Mouse (Mus musculus) neutrophil, adult 83 days (primary cell): ENCODE measurements around the gene Tspan31. TPM values are rescaled to one million over a fixed set of nuclear protein-coding genes. Genes with fewer than 3 reads are reported as not detected.

Source experiments
- total RNA-seq, 2 experiments: library from RNA; stranded (reverse); gene quantifications; one replicate each; pipeline ENCODE4 v1.2.4; 2023

Gene Tspan31
- total RNA-seq, result 10 to 100 TPM; 26.9 to 27.6 TPM

GRCm38 (mm10) chr10:127070190-127071121 lies at the start of gene Tspan31:
TSS of gene Tspan31 (minus strand) at chr10:127070264.

GRCm38 (mm10) chr10:127075080-127075479 lies 5.0 kb upstream of the Tspan31 start, which contains the start of gene Agap2:
TSS of gene Agap2 (plus strand) at chr10:127075284.

GRCm38 (mm10) chr10:127063239-127063872 lies 6.7 kb downstream of the Tspan31 start, which contains the start of gene Cdk4:
TSS of gene Cdk4 (plus strand) at chr10:127063534.

DNA sequence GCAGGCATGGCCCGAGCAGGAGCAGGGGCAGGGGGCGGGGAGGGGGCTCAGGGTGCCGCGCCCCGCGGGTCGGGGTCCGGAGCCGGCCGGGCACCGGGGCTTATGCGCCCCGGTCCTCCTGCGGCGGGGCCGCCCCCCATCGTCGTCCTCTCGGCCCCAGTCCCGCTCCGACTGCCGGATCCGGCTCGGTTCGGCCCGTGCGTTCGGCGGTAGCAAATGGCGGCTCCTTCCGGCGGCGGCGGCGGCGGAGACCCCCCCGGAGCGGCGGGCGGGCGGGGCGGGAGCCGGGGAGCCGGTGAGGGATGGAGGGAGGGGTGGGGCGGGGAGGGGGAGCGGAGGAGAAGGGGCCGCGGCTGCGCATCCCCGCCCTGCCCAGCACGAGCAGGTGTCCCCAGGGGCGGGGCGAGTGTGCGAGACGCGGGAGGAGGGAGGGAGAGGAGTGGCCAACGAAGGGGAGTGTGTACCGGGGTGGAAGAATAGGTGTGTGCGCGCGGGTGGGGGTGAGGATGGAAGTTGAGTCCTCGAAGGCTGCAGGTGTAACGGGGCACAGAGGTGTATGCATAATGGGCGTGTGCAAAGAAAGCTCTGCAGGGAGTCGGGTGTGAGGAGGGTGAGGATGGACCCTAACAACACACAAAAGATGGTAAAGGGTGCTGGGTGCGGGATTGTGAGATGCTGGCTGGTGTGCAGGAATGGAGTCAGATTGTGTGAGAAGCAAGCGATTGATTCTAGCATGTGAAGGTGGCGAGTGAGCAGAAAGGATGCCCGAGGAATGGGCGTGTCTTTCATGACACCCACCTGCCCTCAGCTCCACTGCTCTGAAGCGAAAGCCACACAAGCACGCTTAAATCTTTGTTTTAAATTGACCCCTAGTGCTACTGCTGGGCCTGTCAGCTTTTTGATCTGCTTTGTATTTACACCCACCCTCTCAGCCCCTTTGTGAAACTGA lies 9.8 kb downstream of the Tspan31 start, which contains the start of gene March9:
TSS of gene March9 (minus strand) at position 217 of the 949 bp plus-strand sequence.

GRCm38 (mm10) chr10:127047954-127048353 lies 22.1 kb downstream of the Tspan31 start, which contains the start of gene Cyp27b1:
TSS of gene Cyp27b1 (plus strand) at chr10:127048250.

GRCm38 (mm10) chr10:127041274-127041766 lies 28.7 kb downstream of the Tspan31 start, which contains the start of the genes Mettl1 and Eef1akmt3:
TSS of gene Mettl1 (plus strand) at chr10:127041414.
TSS of gene Eef1akmt3 (minus strand) at chr10:127041513.

DNA sequence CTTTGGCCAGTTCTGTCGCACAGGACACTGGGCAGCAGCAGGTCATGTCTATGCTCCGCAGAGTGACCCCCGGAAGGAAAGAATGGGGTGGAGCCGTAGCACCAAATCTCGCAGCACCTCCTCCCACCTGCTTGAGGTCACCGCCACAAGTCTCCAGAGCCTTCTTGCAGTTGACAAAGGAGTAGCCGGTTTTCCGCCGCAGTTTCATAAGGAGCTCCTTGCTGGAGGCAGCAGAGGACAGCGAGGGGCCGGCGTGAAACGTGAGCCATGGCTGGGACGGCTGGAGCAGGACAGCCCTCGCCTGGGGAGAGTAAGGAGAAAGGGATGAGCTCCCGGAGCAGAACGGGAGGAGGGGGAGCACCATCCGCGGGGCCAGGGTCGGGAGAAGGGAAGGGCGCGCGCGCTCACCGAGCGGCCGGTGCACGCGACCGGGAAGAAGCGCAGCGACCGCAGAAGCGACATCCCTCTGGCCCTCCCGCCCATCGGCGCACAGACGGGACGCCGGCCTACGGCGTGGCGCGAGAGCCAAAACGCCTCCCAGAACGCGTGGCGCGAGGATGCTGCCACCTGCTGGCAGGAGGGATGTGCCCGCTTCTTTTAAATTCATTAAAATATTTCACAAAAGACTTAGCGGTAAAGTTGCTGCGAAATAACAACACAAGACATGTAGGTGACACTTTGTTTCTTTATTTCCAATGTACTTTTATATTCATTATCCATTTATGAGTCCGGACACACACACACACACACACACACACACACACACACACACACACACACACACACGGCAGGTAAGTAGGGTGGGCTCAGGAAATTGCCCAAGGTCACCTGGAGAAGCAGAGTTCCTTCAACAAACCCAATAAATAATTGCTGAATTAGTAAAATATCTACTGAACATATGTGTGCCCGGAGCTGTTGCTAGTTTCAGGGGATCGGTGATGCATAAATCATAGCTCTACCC lies 39.4 kb downstream of the Tspan31 start, which contains the start of gene Tsfm:
TSS of gene Tsfm (minus strand) at position 505 of the 961 bp plus-strand sequence.

Other genes with a start within 250 kb of the Tspan31 start
- 1 to 10 TPM; 3.0 to 3.8 TPM for gene Atp23, start 168.9 kb downstream of the Tspan31 start, total RNA-seq
- 100 to 1,000 TPM in 1 of 2 experiments, 10 to 100 TPM in 1; 95.6 to 113 TPM for gene Ctdsp2, start 91.5 kb downstream of the Tspan31 start, total RNA-seq
- under 1 TPM in 1 of 2 experiments, not detected in 1; 0.22 TPM for gene Avil, start 69.6 kb downstream of the Tspan31 start, total RNA-seq
- gene Tsfm, start 39.4 kb downstream of the Tspan31 start, total RNA-seq, result 10 to 100 TPM; 11.1 to 11.3 TPM
- gene Mettl1, start 28.9 kb downstream of the Tspan31 start, total RNA-seq, result 1 to 10 TPM; 3.6 to 4.2 TPM
- gene Eef1akmt3, start 28.8 kb downstream of the Tspan31 start, total RNA-seq, result under 1 TPM in 1 of 2 experiments, not detected in 1; 0.20 TPM
- gene Cyp27b1, start 22.0 kb downstream of the Tspan31 start, total RNA-seq, result not detected
- gene March9, start 10.1 kb downstream of the Tspan31 start, total RNA-seq, result under 1 TPM in 1 of 2 experiments, not detected in 1; 0.11 TPM
- gene Cdk4, start 6.7 kb downstream of the Tspan31 start, total RNA-seq, result 100 to 1,000 TPM; 139 to 142 TPM
- gene Agap2, start 5.0 kb upstream of the Tspan31 start, total RNA-seq, result 10 to 100 TPM; 45.3 to 49.2 TPM
- 100 to 1,000 TPM; 102 to 103 TPM for gene Os9, start 50.9 kb upstream of the Tspan31 start, total RNA-seq
- gene B4galnt1, start 95.0 kb upstream of the Tspan31 start, total RNA-seq, result 100 to 1,000 TPM in 1 of 2 experiments, 10 to 100 TPM in 1; 99.0 to 106 TPM
- not detected for gene Slc26a10, start 110.4 kb upstream of the Tspan31 start, total RNA-seq
- gene Arhgef25, start 119.8 kb upstream of the Tspan31 start, total RNA-seq, result 1 to 10 TPM; 1.1 to 1.6 TPM
- 10 to 100 TPM; 15.9 to 19.5 TPM for gene Dtx3, start 125.5 kb upstream of the Tspan31 start, total RNA-seq
- 10 to 100 TPM; 24.4 to 25.8 TPM for gene Pip4k2c, start 141.3 kb upstream of the Tspan31 start, total RNA-seq
- under 1 TPM; 0.22 to 0.42 TPM for gene Kif5a, start 193.1 kb upstream of the Tspan31 start, total RNA-seq
- 100 to 1,000 TPM in 1 of 2 experiments, 10 to 100 TPM in 1; 98.1 to 101 TPM for gene Dctn2, start 196.1 kb upstream of the Tspan31 start, total RNA-seq
- gene Mbd6, start 218.8 kb upstream of the Tspan31 start, total RNA-seq, result 100 to 1,000 TPM; 134 to 135 TPM
- 10 to 100 TPM; 41.3 to 47.4 TPM for gene Mars, start 241.5 kb upstream of the Tspan31 start, total RNA-seq